Mouse (Mus musculus): ENCODE results near the gene Xpo6. TPM values are rescaled to one million over a fixed set of nuclear protein-coding genes. Genes with fewer than 3 reads are reported as not detected.
A peak's percentile ranks its signal among the peaks of the same experiment; 100 is the strongest.

Gene Xpo6
- polyA plus RNA-seq, 1 experiment: 162 TPM

- no peak overlapping the region for H3K4me3 ChIP-seq (replicated peaks; ENCODE audit: insufficient read depth, low read depth, low read length)
Observed at GRCm38 (mm10) chr7:126086321-126086741, 114.0 kb downstream of the Xpo6 start.

GRCm38 (mm10) chr7:126085154-126085553 is 115.1 kb downstream of the Xpo6 start:
- Histone ChIP-seq H3K4me1 (ENCODE audit: control insufficient read depth, insufficient read depth, low read length) (no peaks in the 10 kb centered on the region; the same call in 1 of the 2 replicates), H3K27ac (ENCODE audit: insufficient read depth, low read length) (no peak overlapping the region), H3K4me3 (replicated peaks; ENCODE audit: insufficient read depth, low read depth, low read length) (no peak overlapping the region), H3K27me3 (ENCODE audit: control insufficient read depth, insufficient read depth, low read length) (no peaks in the 10 kb centered on the region)
- DNase-seq: no peak
- TF ChIP-seq CTCF (IDR thresholded peaks at IDR 0.05; ENCODE audit: borderline replicate concordance, insufficient read depth, low read depth, low read length): no peak
- TF ChIP-seq POLR2A (IDR thresholded peaks at IDR 0.05; ENCODE audit: borderline replicate concordance, insufficient read depth, low read length): no peak
- 90% methylated on average over 9 of the region's 9 CpGs for WGBS

More at GRCm38 (mm10) chr7:126086321-126086741, 114.0 kb downstream of the Xpo6 start:
- Histone ChIP-seq H3K27ac (ENCODE audit: insufficient read depth, low read length) (no peak overlapping the region), H3K4me1 (ENCODE audit: control insufficient read depth, insufficient read depth, low read length) (no peaks in the 10 kb centered on the region; the same call in 1 of the 2 replicates), H3K27me3 (ENCODE audit: control insufficient read depth, insufficient read depth, low read length) (no peaks in the 10 kb centered on the region)
- DNase-seq: no peak
- TF ChIP-seq POLR2A (IDR thresholded peaks at IDR 0.05; ENCODE audit: borderline replicate concordance, insufficient read depth, low read length) (no peak), CTCF (IDR thresholded peaks at IDR 0.05; ENCODE audit: borderline replicate concordance, insufficient read depth, low read depth, low read length) (no peak)
- 70% methylated on average over 6 of the region's 6 CpGs for WGBS

GRCm38 (mm10) chr7:126083980-126084348 is 116.3 kb downstream of the Xpo6 start:
- no peak for DNase-seq
- H3K27me3 ChIP-seq (ENCODE audit: control insufficient read depth, insufficient read depth, low read length): no peaks in the 10 kb centered on the region
- no peak for TF ChIP-seq POLR2A (IDR thresholded peaks at IDR 0.05; ENCODE audit: borderline replicate concordance, insufficient read depth, low read length)
- no peak for TF ChIP-seq CTCF (IDR thresholded peaks at IDR 0.05; ENCODE audit: borderline replicate concordance, insufficient read depth, low read depth, low read length)
- WGBS: 24% methylated on average over 4 of the region's 4 CpGs
- H3K27ac ChIP-seq (ENCODE audit: insufficient read depth, low read length): no peak overlapping the region
- H3K4me3 ChIP-seq (replicated peaks; ENCODE audit: insufficient read depth, low read depth, low read length): no peak overlapping the region
- no peaks in the 10 kb centered on the region; the same call in 1 of the 2 replicates for H3K4me1 ChIP-seq (ENCODE audit: control insufficient read depth, insufficient read depth, low read length)

- peak; percentile 43; the same call in 1 of the 2 replicates for TF ChIP-seq CTCF (IDR thresholded peaks at IDR 0.05; ENCODE audit: borderline replicate concordance, insufficient read depth, low read depth, low read length)
- no peak for TF ChIP-seq POLR2A (IDR thresholded peaks at IDR 0.05; ENCODE audit: borderline replicate concordance, insufficient read depth, low read length)
- Histone ChIP-seq H3K4me3 (replicated peaks; ENCODE audit: insufficient read depth, low read depth, low read length) (no peak overlapping the region), H3K27me3 (ENCODE audit: control insufficient read depth, insufficient read depth, low read length) (no peaks in the 10 kb centered on the region), H3K4me1 (ENCODE audit: control insufficient read depth, insufficient read depth, low read length) (no peaks in the 10 kb centered on the region; the same call in 1 of the 2 replicates), H3K27ac (ENCODE audit: insufficient read depth, low read length) (no peak overlapping the region)
- 22% methylated on average over 9 of the region's 9 CpGs for WGBS
- no peak for DNase-seq
Observed at GRCm38 (mm10) chr7:126083341-126083979, 116.8 kb downstream of the Xpo6 start.

GRCm38 (mm10) chr7:126082286-126082741 is 118.0 kb downstream of the Xpo6 start, which contains the start of gene Gsg1l:
TSS of gene Gsg1l (minus strand) at chr7:126082411.
- WGBS: under 1% methylated on average over 49 of the region's 49 CpGs
- H3K4me1 ChIP-seq (ENCODE audit: control insufficient read depth, insufficient read depth, low read length): no peaks in the 10 kb centered on the region; the same call in 1 of the 2 replicates
- H3K27ac ChIP-seq (ENCODE audit: insufficient read depth, low read length): peak within 1 kb of the TSS; percentile 81
- H3K27me3 ChIP-seq (ENCODE audit: control insufficient read depth, insufficient read depth, low read length): no peaks in the 10 kb centered on the region
- DNase-seq: peak; percentile 40 to 65
- H3K4me3 ChIP-seq (replicated peaks; ENCODE audit: insufficient read depth, low read depth, low read length): peak within 1 kb of the TSS; percentile 59
- TF ChIP-seq CTCF (IDR thresholded peaks at IDR 0.05; ENCODE audit: borderline replicate concordance, insufficient read depth, low read depth, low read length) (no peak), POLR2A (IDR thresholded peaks at IDR 0.05; ENCODE audit: borderline replicate concordance, insufficient read depth, low read length) (no peak)

GRCm38 (mm10) chr7:126081727-126082285 is 118.5 kb downstream of the Xpo6 start:
- Histone ChIP-seq H3K27ac (ENCODE audit: insufficient read depth, low read length) (peak overlapping the region; percentile 81), H3K27me3 (ENCODE audit: control insufficient read depth, insufficient read depth, low read length) (no peaks in the 10 kb centered on the region), H3K4me1 (ENCODE audit: control insufficient read depth, insufficient read depth, low read length) (no peaks in the 10 kb centered on the region; the same call in 1 of the 2 replicates), H3K4me3 (replicated peaks; ENCODE audit: insufficient read depth, low read depth, low read length) (peak overlapping the region; percentile 59)
- under 1% methylated on average over 79 of the region's 80 CpGs for WGBS
- TF ChIP-seq CTCF (IDR thresholded peaks at IDR 0.05; ENCODE audit: borderline replicate concordance, insufficient read depth, low read depth, low read length) (no peak), POLR2A (IDR thresholded peaks at IDR 0.05; ENCODE audit: borderline replicate concordance, insufficient read depth, low read length) (no peak)
- peak in 1 of 2 experiments; percentile 62 for DNase-seq

GRCm38 (mm10) chr7:126080949-126081654 is 119.2 kb downstream of the Xpo6 start:
- WGBS: 15% methylated on average over 16 of the region's 16 CpGs
- TF ChIP-seq POLR2A (IDR thresholded peaks at IDR 0.05; ENCODE audit: borderline replicate concordance, insufficient read depth, low read length) (no peak), CTCF (IDR thresholded peaks at IDR 0.05; ENCODE audit: borderline replicate concordance, insufficient read depth, low read depth, low read length) (no peak)
- peak in 1 of 2 experiments; percentile 57 for DNase-seq
- H3K27ac ChIP-seq (ENCODE audit: insufficient read depth, low read length): peak overlapping the region; percentile 81; the same call in 1 of the 2 replicates
- no peaks in the 10 kb centered on the region; the same call in 1 of the 2 replicates for H3K4me1 ChIP-seq (ENCODE audit: control insufficient read depth, insufficient read depth, low read length)
- H3K4me3 ChIP-seq (replicated peaks; ENCODE audit: insufficient read depth, low read depth, low read length): peak overlapping the region; percentile 59
- no peaks in the 10 kb centered on the region for H3K27me3 ChIP-seq (ENCODE audit: control insufficient read depth, insufficient read depth, low read length)
